Mouse (Mus musculus) lung, postnatal 14 days (tissue): Measurements from ENCODE around the gene Hoxd9.

ENCODE experiments used
- DNase-seq: peaks from one replicate; pipeline ENCODE4 v3.0.0; 2021

The Hoxd9 gene

DNA sequence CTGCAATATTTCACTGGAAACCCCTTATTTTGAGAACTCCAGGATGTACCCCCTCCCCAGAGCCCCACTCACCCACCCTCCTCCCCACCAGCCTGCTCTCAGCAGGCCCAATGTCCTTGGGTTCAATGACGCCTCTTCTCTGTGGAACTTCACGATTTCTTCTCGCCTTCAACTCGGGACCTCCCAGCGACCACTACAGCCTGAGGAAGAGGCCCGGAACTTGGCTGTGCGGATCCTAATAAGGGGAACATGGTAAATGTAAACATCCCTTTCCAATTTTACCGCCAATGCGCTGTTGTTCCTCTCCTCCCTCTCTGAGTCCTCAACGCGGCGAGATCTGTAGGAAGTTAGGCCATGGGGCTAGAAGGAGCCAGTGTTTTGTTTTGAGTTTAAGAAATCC is 13.4 kb upstream of the Hoxd9 start:
- DNase-seq, result no peak

- DNase-seq, result no peak
These were observed 12.4 kb upstream of the Hoxd9 start for GRCm38 (mm10) chr2:74685059-74685603.

- peak; percentile 66 for DNase-seq
These were observed 11.1 kb upstream of the Hoxd9 start for GRCm38 (mm10) chr2:74686301-74686987.

GRCm38 (mm10) chr2:74686988-74687697 is 10.4 kb upstream of the Hoxd9 start:
- no peak for DNase-seq

DNA sequence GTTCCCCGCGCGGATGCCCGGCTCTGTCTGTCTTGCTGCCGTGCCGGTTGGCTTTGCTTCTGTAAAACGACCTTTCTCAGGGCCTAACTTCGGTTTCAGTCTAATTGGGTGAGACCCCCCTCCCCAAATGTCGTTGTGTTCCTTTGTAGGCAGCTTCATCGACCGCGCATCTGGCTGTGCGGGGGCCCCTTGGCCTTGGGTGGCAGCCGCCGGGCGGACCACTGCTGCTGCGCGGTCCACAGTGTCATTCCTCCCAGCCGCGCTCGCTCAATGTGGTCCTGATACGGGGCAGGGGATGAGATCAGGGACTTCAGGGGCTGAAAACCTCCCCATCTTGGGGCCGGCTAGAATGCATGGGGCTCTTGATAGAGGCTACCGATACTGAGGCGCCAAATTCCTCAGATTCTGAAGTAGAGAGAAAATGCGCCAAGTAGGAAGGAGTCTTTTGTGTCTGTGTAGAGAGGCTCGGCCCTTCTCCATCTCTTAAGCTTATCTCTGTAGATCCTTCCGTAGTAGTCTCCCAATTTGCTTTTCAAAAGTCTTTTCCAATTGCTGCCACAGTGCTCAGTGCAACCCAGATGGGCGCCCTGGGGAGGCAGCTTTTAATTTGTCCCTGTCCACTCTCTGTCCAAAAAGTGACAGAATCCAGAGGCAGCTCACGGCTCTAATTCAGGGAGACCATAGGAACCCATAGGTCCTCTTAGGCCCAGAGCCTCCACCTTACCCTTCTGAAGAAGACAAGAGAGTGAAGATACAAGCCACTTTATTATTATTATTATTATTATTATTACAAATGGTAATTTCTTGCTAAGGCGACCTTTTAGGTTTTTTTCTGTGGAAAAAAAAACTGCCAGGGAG is 9.6 kb upstream of the Hoxd9 start:
- no peak for DNase-seq

DNA sequence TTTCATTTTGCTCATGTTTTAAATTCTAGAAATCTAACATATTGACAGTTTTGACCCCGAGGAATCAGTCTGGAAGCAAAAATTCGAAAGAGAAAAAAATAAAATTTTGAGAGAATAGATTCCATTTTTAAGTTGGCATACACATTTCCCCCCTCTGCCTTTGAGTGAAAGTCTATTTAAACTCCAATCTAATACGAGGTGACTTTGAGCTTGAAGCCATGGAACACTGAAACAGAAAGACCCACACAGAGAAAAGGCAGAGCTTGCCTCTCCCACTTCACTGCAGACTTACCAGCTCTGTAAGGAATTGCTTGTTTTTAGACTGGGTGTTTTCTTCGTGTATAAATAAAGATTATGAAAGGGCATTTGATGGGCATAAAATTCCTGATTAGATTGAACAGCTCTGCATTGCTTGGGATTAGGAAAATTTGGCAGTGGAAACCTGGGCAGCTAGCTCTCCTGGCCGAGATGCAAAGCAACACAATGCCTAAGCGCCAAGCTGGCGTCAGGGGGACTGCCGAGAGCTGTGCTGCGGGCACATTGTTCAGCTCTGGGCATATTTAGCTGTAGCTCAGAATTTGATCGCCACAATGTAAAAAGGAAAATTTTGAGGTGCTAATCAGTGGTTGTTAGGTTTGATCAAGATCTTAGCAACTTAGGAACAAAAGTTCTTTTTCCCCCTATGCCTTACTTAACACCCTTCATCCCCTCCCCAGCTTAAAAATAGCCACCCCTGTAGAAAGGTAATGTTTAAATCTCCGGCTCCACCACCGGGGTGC is 8.5 kb upstream of the Hoxd9 start:
- no peak for DNase-seq

DNA sequence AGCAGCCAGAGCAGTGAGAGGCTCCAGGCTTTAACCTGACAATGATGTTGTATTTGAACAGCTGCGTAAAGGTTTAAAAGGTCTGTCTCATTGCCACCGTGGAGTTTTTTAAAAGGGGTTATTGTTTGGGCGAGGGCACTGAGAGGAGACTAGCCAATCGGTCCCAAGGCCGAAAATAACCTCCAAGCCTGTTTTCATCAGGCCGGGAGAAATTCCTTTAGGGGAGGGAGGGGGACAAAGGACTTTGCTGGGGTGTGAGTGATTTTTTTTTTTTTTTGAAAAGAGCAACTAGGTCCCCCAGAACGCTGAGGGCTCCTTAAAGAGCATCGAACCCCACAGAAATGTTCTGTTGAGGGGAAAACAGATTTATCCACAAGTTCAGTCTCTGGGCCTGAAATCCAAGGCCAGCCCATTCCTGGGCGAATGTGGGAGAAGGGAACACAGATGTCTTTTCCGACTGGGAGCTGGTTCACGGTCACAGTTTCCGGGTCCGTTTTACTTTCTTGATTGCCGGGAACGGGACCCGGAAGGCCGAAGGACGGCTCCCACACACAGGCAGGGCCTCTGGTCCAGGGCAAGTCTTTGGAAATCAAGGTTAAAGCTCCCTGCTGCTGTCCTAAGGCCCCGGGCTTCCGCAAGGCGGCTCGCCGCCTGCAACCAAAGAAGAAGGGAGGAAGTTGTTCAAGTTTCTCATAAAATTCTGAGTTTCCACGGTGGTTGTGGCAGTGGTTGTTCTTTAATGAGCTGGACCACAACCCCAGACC is 7.8 kb upstream of the Hoxd9 start:
- DNase-seq, result no peak

- DNase-seq, result no peak
These were observed 7.2 kb upstream of the Hoxd9 start for GRCm38 (mm10) chr2:74690338-74690716.

DNA sequence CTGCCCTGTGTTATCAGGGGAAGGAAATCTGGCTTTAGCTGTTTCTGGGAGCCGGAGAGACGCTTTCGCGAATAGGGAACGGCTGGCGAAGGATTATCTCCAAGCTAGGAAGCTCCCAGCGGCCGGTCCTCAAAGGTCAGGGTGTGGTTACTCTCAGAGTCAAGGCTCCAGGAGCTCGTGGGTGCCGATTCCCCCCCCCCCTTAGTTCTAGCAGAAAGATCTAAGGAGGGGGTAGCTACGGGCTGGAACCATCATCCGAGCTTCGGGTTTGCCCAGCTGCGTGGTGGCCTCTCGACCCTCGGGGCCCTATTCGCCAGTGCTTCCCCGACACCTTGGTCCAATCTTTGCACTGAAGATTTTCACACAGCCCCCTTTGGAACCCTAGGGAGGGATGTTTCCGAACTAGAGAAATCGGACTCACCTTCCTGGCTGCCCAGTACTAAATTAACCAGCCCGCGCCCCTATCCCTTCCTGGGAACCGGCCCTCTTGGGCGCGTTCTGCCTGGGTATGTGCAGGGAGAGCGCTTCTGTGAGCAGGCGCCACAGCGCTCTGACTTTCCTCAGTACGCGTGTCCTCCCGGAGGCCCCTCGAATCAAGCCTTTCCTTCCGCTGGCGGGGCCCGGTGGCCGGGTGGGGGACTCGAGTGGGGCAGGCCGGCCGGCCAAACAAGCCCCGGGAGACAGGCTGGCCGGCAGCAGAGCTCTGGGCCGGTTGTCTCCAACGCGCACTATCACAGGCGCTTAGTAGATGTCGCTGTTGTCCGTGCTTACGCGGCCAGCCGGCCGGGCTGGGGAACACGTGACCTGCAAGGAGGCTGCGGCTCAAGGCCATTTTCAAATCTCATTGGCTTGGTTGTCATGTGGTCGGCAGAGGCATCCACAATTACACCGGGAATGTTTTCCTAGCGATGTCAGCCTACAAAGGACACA is 6.2 kb upstream of the Hoxd9 start, which contains the start of gene Hoxd10:
TSS of gene Hoxd10 (plus strand) at position 903 of the 930 bp plus-strand sequence.
- DNase-seq, result no peak

GRCm38 (mm10) chr2:74691995-74692807 is 5.3 kb upstream of the Hoxd9 start:
- no peak for DNase-seq

- no peak for DNase-seq
These were observed 4.6 kb upstream of the Hoxd9 start for GRCm38 (mm10) chr2:74692808-74693431.

- DNase-seq, result no peak
These were observed 4.1 kb upstream of the Hoxd9 start for GRCm38 (mm10) chr2:74693432-74693827.

- no peak for DNase-seq
These were observed 3.5 kb upstream of the Hoxd9 start for GRCm38 (mm10) chr2:74694066-74694465.

- DNase-seq, result no peak
These were observed 2.1 kb upstream of the Hoxd9 start for GRCm38 (mm10) chr2:74695383-74695782.

- no peak for DNase-seq
These were observed 1.6 kb upstream of the Hoxd9 start for GRCm38 (mm10) chr2:74695813-74696430.

DNA sequence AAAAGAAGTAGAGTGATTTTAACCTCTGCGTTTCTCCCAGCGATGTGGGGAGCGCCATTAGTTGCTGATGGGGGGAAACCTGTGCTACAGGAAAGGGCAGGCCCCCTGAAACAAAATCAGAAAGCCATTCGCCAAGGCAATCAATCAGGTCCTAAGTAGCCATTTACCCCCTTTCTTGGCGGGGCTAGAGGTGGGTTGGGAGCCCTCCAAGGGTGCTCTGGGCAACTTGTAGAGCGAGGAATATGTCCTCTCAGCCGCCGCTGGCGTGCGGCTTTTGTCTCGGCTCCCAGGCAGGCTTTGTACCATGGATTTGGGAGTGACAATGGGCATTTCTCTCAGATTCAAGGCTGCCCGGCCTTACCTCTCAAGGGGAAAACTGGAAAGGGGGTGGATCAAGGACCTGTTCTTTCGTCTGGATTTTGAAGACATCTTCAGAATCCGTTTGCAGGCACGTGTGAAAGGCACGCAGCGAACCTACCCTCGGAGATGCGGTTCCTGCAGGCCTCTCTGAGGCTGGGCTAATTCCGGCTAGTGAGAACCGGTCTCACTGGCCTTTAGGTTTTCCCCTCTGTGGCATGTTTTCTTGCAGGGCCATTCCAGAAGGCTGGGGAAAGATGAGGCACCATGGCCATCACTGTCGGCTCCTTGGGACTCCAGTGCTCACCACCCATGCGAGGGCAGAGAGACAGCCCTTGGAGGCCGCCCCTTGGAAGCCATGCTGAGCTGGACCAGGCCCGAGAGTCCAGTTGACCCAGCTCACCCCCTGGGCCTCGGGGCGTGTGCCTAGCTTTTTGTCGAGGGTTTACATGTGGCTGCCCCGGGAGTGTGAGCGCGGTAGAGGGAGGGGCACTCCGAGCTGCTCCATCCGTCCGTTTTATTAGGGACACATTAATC is 838 bp upstream of the Hoxd9 start:
- DNase-seq, result no peak

DNA sequence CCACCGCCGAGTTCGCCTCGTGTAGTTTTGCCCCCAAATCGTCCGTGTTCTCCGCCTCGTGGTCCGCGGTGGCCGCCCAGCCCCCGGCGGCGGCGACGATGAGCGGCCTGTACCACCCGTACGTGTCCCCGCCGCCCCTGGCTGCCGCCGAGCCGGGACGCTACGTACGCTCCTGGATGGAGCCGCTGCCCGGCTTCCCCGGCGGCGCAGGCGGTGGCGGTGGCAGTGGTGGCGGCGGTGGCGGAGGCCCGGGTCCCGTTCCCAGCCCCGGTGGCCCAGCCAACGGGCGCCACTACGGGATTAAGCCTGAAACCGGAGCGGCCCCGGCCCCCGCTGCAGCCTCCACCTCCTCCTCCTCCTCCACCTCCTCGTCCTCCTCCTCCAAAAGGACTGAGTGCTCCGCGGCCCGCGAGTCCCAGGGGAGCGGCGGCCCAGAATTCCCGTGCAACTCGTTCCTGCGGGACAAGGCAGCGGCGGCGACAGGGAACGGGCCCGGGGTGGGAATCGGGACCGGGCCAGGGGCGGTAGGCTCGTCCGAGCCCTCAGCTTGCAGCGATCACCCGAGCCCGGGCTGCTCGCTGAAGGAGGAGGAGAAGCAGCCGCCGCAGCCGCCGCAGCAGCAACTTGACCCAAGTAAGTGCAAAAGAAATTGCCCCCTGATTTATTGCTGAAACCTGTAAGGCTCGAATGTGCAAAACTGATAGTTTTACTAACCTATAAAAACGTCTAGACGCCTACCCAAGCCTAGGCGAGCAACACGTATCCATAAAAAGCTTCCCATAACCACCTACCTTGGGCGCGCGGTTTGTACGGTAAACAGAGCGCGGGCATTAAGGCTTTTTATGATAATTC is 900 bp downstream of the Hoxd9 start:
- DNase-seq, result no peak
